Mouse (Mus musculus) neural tube, embryonic 11.5 days (tissue): Measurements from ENCODE around the gene Nfic. TPM values are rescaled to one million over a fixed set of nuclear protein-coding genes. Genes with fewer than 3 reads are reported as not detected.

Experiments
- ATAC-seq: fragments of 200-750 bp; cut with Nextera tagmentation; 2 replicates; pipeline ENCODE4 v1.8.0; 2017; ENCODE audit warnings: moderate number of reproducible peaks, mild to moderate bottlenecking, moderate TSS enrichment, moderate library complexity; ENCODE audit not compliant: insufficient read depth, low FRiP score, low TSS enrichment
- DNase-seq: peaks from one replicate; pipeline ENCODE4 v3.0.0-alpha.2; 2015; ENCODE audit warnings: low spot score
- H3K27ac ChIP-seq: fragments of 300-500 bp; sonication (generic); 2 replicates; pipeline ENCODE4 v1.5.1; 2014; ENCODE audit warnings: low read depth, mild to moderate bottlenecking, low read length
- H3K27me3 ChIP-seq: fragments of 300-500 bp; sonication (generic); 2 replicates; pipeline ENCODE4 v1.6.1; 2014; ENCODE audit warnings: mild to moderate bottlenecking, low read length, mixed read lengths; ENCODE audit not compliant: control insufficient read depth, insufficient read depth
- H3K36me3 ChIP-seq: fragments of 300-500 bp; sonication (generic); 2 replicates; pipeline ENCODE4 v1.6.1; 2014; ENCODE audit warnings: mild to moderate bottlenecking, low read length, moderate library complexity, mixed read lengths; ENCODE audit not compliant: control insufficient read depth, insufficient read depth
- H3K4me1 ChIP-seq: fragments of 300-500 bp; sonication (generic); 2 replicates; pipeline ENCODE4 v1.6.1; 2014; ENCODE audit warnings: low read length, mixed read lengths; ENCODE audit not compliant: control insufficient read depth, insufficient read depth
- H3K4me2 ChIP-seq: fragments of 300-500 bp; sonication (generic); 2 replicates; pipeline ENCODE4 v1.6.1; 2014; ENCODE audit warnings: low read depth, mild to moderate bottlenecking, moderate library complexity
- H3K4me3 ChIP-seq: fragments of 300-500 bp; sonication (generic); 2 replicates; pipeline ENCODE4 v1.5.1; 2014; ENCODE audit warnings: low read depth, low read length
- H3K9ac ChIP-seq: fragments of 300-500 bp; sonication (generic); 2 replicates; pipeline ENCODE4 v1.6.1; 2014; ENCODE audit warnings: mild to moderate bottlenecking, low read length
- H3K9me3 ChIP-seq: fragments of 300-500 bp; sonication (generic); 2 replicates; pipeline ENCODE4 v1.6.1; 2016; ENCODE audit warnings: low read length; ENCODE audit not compliant: control insufficient read depth
- whole genome bisulfite sequencing: fragments of 180-500 bp; shearing (Covaris S2); extraction: QIAGEN DNeasy Blood & Tissue Kit; methylation state at CpG from one replicate; pipeline ENCODE4 v1.1.7; 2014; 5-methylcytosine and 5-hydroxymethylcytosine counted together
- polyA plus RNA-seq: library from polyadenylated mRNA; unstranded; fragments of >200 nt; fragmentation: Nextera tagmentation; extraction: Ambion mirVana; gene quantifications from 2 replicates; pipeline ENCODE4 v1.2.1, GENCODE M21; 2014

Nfic gene
- polyA plus RNA-seq, 1 experiment from 2014 or later = 16.8 TPM

DNA sequence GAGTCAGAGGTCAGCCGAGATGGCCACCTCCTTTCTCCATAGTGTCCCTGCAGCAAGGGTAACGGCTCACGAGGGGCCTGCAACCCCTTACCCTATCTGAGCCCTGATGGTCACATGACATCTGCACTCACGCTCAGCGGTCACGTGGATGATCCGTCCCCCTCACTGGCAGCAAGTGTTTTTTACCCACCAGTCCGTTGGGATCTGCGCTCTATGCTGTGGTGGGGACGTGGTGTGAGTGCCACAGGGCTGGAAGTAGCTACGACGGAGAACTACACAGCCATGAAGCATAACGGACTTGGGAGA lies 47.1 kb downstream of the Nfic start:
- no peak overlapping the region for H3K9ac ChIP-seq
- WGBS = 38% methylated on average over 13 of the region's 13 CpGs
- ATAC-seq (no peak), DNase-seq (no peak)
- no peak overlapping the region for H3K4me2 ChIP-seq
- H3K4me1 ChIP-seq = peaks cover 50% of the 10 kb centered on the region
- H3K9me3 ChIP-seq = no peaks in the 10 kb centered on the region
- H3K27ac ChIP-seq = no peak overlapping the region
- no peak overlapping the region for H3K4me3 ChIP-seq
- peaks cover 22% of the 10 kb centered on the region for H3K27me3 ChIP-seq
- no peaks in the 10 kb centered on the region for H3K36me3 ChIP-seq

DNA sequence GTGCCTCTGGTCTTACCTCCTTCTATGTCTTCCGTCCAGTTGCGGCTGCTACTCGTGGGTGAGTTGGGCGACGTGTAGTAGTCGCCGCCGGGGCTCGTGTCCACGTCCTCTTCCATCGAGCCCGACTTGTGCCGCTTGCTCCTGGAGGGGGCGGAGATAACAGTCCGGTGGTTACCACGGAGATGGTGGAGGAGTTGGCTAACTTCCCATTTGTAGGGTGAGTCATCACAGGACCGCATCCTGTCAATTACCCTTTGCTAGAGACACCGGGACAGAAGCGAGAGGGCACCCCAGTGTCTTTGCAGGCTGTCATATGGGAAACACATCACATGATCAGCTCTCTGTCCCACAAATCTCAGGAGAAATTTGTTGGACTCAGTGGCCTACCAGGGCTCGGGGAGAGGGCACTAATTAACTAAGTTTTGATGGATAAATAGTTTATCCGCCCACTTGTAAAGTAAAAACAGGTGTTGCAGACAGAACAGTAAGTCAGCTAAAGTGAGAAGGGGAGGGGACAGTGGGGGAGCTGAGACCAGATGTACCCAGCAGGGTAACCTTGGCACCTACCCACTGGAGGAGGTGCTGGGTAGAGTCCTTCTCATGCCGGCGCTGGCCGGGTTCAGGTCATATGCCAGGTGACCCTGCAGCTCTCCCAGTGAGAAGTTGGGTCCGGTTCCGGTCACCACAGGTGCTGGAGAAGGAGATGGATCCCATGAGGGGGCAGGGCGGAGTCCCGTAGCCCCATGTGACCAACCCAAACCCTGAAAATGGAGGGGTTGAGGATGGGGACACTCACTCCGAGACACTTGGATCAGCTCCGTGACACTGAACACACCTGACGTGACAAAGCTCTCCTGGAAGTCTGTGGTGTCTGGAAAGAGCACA lies 47.7 kb downstream of the Nfic start:
- ATAC-seq (no peak), DNase-seq (peak; percentile 62)
- H3K9me3 ChIP-seq = no peaks in the 10 kb centered on the region
- peak overlapping the region; percentile 33 for H3K4me2 ChIP-seq
- H3K9ac ChIP-seq = no peak overlapping the region
- peak overlapping the region; percentile 15; the same call in 1 of the 2 replicates for H3K4me3 ChIP-seq
- H3K36me3 ChIP-seq = no peaks in the 10 kb centered on the region
- peaks cover 56% of the 10 kb centered on the region for H3K4me1 ChIP-seq
- WGBS = 21% methylated on average over 31 of the region's 31 CpGs
- H3K27ac ChIP-seq = no peak overlapping the region
- H3K27me3 ChIP-seq = peaks cover 22% of the 10 kb centered on the region

DNA sequence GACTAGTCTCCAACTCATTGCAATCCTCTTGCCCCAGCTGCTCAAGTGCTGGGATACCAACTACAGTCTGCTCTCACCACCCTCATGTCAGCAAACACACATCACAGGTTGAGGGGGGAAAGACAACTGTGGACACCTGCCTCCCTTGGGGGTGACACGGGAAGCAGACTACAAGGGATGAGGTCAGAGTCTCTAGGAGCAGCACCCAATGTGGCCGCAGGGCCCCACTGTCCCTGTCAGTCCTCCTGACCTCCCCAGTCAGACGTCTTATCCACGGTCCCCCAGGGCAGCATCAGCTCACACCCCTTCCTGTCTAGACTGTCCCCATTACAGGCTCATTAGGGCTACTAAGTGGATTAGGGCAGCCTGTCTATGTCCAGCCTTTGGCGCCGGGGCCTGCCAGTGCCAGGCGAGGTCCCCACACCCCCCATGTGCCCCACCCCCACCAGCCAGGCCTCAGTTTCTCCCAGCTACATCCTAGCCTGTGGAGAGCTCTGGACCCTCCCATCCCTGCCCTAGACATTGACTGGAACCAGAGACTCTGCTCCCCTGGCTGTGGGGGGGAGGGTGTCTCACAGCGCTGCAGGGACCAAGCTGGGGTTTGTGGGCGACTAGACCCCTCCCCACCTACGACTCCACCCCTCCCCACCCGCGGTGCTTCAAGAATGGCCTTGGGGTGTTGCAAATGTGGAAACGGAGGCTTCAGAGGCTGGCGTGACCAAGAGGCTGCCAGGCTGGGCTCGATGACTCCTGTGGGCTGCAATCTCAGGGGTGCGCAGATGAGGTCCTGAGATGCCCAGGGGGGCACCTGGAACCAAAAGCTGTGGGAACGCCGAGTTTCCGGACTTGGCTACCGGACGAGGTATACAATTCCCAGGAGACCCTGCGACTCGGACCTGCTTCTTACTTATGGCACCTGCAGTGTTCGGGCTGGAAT lies 48.7 kb downstream of the Nfic start:
- no peaks in the 10 kb centered on the region for H3K9me3 ChIP-seq
- H3K9ac ChIP-seq = peak overlapping the region; percentile 26; the same call in 1 of the 2 replicates
- H3K27ac ChIP-seq = no peak overlapping the region
- H3K27me3 ChIP-seq = peaks cover 22% of the 10 kb centered on the region
- H3K4me1 ChIP-seq = peaks cover 59% of the 10 kb centered on the region
- no peak for DNase-seq
- peak overlapping the region; percentile 15 for H3K4me3 ChIP-seq
- H3K36me3 ChIP-seq = no peaks in the 10 kb centered on the region
- H3K4me2 ChIP-seq = peak overlapping the region; percentile 33
- 22% methylated on average over 24 of the region's 24 CpGs for WGBS
- no peak for ATAC-seq

DNA sequence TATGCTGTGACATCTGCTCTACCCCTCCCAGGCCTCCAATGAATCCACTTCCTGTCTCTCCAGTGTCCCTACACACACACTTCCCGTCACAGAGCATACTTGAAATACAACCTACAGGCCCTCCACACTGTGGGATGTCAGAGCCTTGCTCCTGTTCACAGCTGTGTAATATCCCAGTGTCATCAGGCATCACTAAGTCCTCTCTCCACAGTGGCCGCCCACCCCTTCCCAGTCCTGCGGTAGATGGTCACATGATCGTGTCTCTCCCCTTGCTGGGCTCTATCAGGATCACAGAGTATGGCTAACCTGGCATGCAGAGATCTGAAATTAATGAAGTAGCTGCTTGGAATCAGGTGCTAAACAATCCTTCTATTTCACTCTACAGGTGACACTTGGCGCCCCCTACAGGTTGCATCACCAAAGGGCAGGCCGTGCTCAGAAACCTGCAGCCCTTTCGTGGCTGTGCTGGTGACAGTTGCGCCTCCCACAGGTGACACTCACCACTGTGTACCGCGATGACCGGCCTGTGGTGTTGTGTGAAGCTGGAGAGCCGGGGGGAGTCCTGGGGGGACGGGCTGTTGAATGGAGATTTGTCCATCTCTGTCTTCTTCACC lies 49.7 kb downstream of the Nfic start:
- Histone ChIP-seq H3K27me3 (peaks cover 22% of the 10 kb centered on the region), H3K4me3 (no peak overlapping the region), H3K9me3 (no peaks in the 10 kb centered on the region), H3K9ac (no peak overlapping the region), H3K4me1 (peaks cover 63% of the 10 kb centered on the region), H3K36me3 (no peaks in the 10 kb centered on the region), H3K27ac (no peak overlapping the region), H3K4me2 (no peak overlapping the region)
- 46% methylated on average over 13 of the region's 13 CpGs for WGBS
- DNase-seq = no peak
- no peak for ATAC-seq

DNA sequence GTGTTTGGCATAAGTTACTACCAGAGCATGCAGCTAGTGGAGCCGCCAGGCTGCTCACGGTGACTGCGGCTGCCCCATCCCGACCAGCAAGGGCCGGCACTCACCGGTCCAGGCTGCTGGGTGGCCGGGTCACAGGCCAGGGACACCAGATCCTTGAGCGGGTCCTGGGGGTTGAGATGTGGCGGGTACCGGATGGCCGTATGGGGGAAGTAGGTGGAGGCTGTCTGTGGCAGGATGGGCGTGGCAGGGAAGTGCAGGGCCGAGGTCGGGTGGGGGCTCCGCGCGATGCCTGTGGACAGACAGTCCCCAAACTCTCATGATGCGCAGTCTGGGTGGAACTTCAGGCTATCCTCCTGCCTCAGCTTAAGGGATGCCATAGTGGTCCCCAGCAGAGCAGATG lies 50.7 kb downstream of the Nfic start:
- DNase-seq (no peak), ATAC-seq (no peak)
- Histone ChIP-seq H3K27ac (no peak overlapping the region), H3K9me3 (no peaks in the 10 kb centered on the region), H3K36me3 (no peaks in the 10 kb centered on the region), H3K4me3 (no peak overlapping the region), H3K4me2 (no peak overlapping the region), H3K4me1 (peaks cover 70% of the 10 kb centered on the region), H3K9ac (no peak overlapping the region), H3K27me3 (peaks cover 27% of the 10 kb centered on the region)
- WGBS = 46% methylated on average over 15 of the region's 18 CpGs

DNA sequence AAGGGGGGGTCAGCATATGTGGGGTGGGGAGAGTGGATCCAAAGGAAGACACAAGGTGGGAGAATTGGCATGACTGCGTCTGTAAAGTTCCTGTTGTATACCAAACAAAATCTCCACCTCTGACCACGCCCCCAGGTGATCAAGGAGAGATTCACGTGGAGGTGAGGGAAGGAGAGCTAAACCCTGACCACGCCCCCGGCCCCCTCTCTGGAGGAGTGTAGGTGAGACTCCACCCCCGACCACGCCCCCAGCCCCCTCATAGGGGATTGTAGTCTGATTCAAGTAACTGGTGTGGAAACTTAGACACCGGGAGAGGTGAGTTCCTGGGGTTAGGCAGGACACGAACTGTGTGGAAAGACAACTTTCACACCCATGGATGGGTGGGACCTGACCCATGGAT lies 51.4 kb downstream of the Nfic start:
- no peak overlapping the region for H3K27ac ChIP-seq
- H3K27me3 ChIP-seq = peaks cover 27% of the 10 kb centered on the region

DNA sequence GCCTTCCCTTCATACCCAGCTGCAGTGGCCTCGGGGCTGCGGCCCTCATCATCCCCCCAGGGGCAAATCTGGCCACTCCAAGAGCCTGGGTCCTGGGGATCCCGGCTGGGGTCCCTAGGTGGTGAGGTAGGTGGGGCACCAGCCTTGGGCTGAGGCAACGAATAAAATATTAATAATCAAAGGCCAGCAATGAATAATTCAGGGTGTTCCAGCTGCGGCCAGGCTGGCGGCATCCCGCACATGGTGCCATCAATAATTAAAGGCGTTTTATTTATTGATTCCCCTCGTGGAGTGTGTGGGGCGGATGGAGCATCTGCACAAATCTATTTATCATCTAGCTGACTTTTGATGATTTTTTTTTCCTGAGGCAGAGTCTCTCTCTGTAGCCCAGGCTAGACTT lies 51.9 kb downstream of the Nfic start:
- H3K36me3 ChIP-seq = no peaks in the 10 kb centered on the region
- no peak overlapping the region for H3K4me2 ChIP-seq
- DNase-seq (no peak), ATAC-seq (no peak)
- H3K9me3 ChIP-seq = no peaks in the 10 kb centered on the region
- WGBS = 53% methylated on average over 10 of the region's 10 CpGs
- H3K27me3 ChIP-seq = peaks cover 27% of the 10 kb centered on the region
- no peak overlapping the region for H3K4me3 ChIP-seq
- H3K4me1 ChIP-seq = peaks cover 62% of the 10 kb centered on the region
- no peak overlapping the region; the same call in 1 of the 2 replicates for H3K9ac ChIP-seq
- H3K27ac ChIP-seq = peak overlapping the region; percentile 96

More for the DNA sequence above, 51.4 kb downstream of the Nfic start:
- no peak overlapping the region for H3K4me3 ChIP-seq
- 11% methylated on average over 9 of the region's 9 CpGs for WGBS
- ATAC-seq (no peak), DNase-seq (no peak)
- H3K4me2 ChIP-seq = no peak overlapping the region
- H3K4me1 ChIP-seq = peaks cover 64% of the 10 kb centered on the region
- H3K36me3 ChIP-seq = no peaks in the 10 kb centered on the region
- H3K9ac ChIP-seq = no peak overlapping the region
- no peaks in the 10 kb centered on the region for H3K9me3 ChIP-seq

DNA sequence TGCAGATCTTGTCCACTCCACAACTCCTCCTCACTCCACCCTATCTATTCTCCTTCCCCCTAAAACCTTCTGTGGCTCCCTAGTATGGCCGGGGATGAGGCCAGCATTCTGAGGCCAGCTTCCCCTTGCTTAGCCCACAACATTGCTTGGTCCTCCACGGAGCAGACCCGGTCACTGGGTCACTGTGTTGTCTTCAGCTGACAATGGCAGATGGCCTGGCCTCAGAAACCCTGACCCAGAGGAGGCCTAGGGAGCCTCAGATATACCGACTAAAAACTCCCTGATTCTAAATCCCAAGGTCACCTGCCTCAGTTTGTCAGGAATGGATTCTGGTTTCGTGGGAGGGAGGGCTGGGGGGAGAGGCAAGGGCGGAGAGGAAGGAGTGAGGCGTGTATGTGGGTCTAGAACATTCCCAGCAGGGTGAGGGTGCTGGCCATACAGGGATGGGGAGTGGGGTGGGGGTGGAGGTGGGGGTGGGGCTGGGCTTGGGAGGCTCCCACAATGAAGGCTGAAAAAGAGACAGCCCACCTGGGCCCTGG lies 53.1 kb downstream of the Nfic start:
- Histone ChIP-seq H3K9me3 (no peaks in the 10 kb centered on the region), H3K27ac (peak overlapping the region; percentile 96), H3K4me2 (peak overlapping the region; percentile 32), H3K36me3 (no peaks in the 10 kb centered on the region), H3K27me3 (peaks cover 23% of the 10 kb centered on the region), H3K9ac (peak overlapping the region; percentile 41), H3K4me1 (peaks cover 54% of the 10 kb centered on the region), H3K4me3 (0 out of 2 replicates have a peak overlapping the region, but pooled peaks have one; percentile 8)
- DNase-seq = no peak
- WGBS = 14% methylated on average over 7 of the region's 7 CpGs
- peak; percentile 21; the same call in 1 of the 2 replicates for ATAC-seq
